Mouse (Mus musculus) lung, postnatal 0 days (tissue): ENCODE data around the gene Myl7. TPM values are rescaled to one million over a fixed set of nuclear protein-coding genes. Genes with fewer than 3 reads are reported as not detected.
"Not testable (repeated sequence)": the region's sequence is repeated elsewhere in the genome, so short reads cannot be mapped to it uniquely, and the experiment has no call there.

Experiments used
- ATAC-seq: fragments of 200-750 bp; cut with Nextera tagmentation; 2 replicates; pipeline ENCODE4 v1.8.0; 2017; ENCODE audit warnings: moderate library complexity
- DNase-seq: peaks from one replicate; pipeline ENCODE4 v3.0.0-alpha.2; 2016; ENCODE audit warnings: low spot score
- H3K27ac ChIP-seq: fragments of 300-500 bp; sonication (generic); 2 replicates; pipeline ENCODE4 v1.5.1; 2014; ENCODE audit warnings: antibody characterized with exemption, mild to moderate bottlenecking, low read length, mixed read lengths
- H3K27me3 ChIP-seq: fragments of 300-500 bp; sonication (generic); replicated peaks from 2 replicates; pipeline ENCODE4 v1.6.1; 2014; ENCODE audit warnings: low read length, mixed read lengths; ENCODE audit not compliant: insufficient read depth
- H3K36me3 ChIP-seq: fragments of 300-500 bp; sonication (generic); 2 replicates; pipeline ENCODE4 v1.6.1; 2014; ENCODE audit warnings: low read length, mixed read lengths; ENCODE audit not compliant: insufficient read depth
- H3K4me1 ChIP-seq: fragments of 300-500 bp; sonication (generic); 2 replicates; pipeline ENCODE4 v1.6.1; 2014; ENCODE audit warnings: antibody characterized with exemption, low read depth, low read length, mixed read lengths; ENCODE audit not compliant: insufficient read depth
- H3K4me2 ChIP-seq: fragments of 300-500 bp; sonication (generic); replicated peaks from 2 replicates; pipeline ENCODE4 v1.6.1; 2014; ENCODE audit warnings: low read depth, mild to moderate bottlenecking, low read length, moderate library complexity, mixed read lengths
- H3K4me3 ChIP-seq: fragments of 300-500 bp; sonication (generic); 2 replicates; pipeline ENCODE4 v1.5.1; 2014; ENCODE audit warnings: low read depth, low read length
- H3K9ac ChIP-seq: fragments of 300-500 bp; sonication (generic); replicated peaks from 2 replicates; pipeline ENCODE4 v1.6.1; 2014; ENCODE audit warnings: low read depth, mild to moderate bottlenecking
- H3K9me3 ChIP-seq: fragments of 300-500 bp; sonication (generic); 2 replicates; pipeline ENCODE4 v1.6.1; 2016; ENCODE audit warnings: low read length, mixed read lengths
- CTCF ChIP-seq: IDR thresholded peaks from 2 replicates; pipeline ENCODE4 v1.5.1; 2016; ENCODE audit warnings: antibody characterized with exemption, mild to moderate bottlenecking
- EP300 ChIP-seq: IDR thresholded peaks from 2 replicates; pipeline ENCODE4 v1.6.1; 2016; ENCODE audit warnings: antibody characterized with exemption, mild to moderate bottlenecking, control low read depth
- WGBS: fragments of 180-500 bp; shearing (Covaris S2); extraction: QIAGEN DNeasy Blood & Tissue Kit; methylation state at CpG from one replicate; pipeline ENCODE4 v1.1.7; 2014; 5-methylcytosine and 5-hydroxymethylcytosine counted together
- polyA plus RNA-seq: library from polyadenylated mRNA; unstranded; fragments of >200 nt; fragmentation: Nextera tagmentation; extraction: Ambion mirVana; gene quantifications from 2 replicates; pipeline ENCODE4 v1.2.1, GENCODE M21; 2015

Myl7 gene
- polyA plus RNA-seq, 1 experiment from 2014 or later, result 327 TPM

GRCm38 (mm10) chr11:5892810-5893368 is 5.7 kb downstream of the Myl7 start:
- no peak overlapping the region for H3K9ac ChIP-seq
- no peaks in the 10 kb centered on the region for H3K27me3 ChIP-seq
- H3K4me2 ChIP-seq, result no peak overlapping the region
- TF ChIP-seq EP300 (no peak), CTCF (no peak)
- H3K27ac ChIP-seq, result no peak overlapping the region
- no peaks in the 10 kb centered on the region for H3K9me3 ChIP-seq
- H3K4me3 ChIP-seq, result no peak overlapping the region
- DNase-seq, result no peak
- H3K36me3 ChIP-seq, result no peaks in the 10 kb centered on the region
- peaks cover 6% of the 10 kb centered on the region; the same call in 1 of the 2 replicates for H3K4me1 ChIP-seq
- ATAC-seq, result no peak
- WGBS, result 50% methylated on average over 4 of the region's 4 CpGs

GRCm38 (mm10) chr11:5892151-5892591 is 6.4 kb downstream of the Myl7 start:
- Histone ChIP-seq H3K36me3 (no peaks in the 10 kb centered on the region), H3K27ac (no peak overlapping the region), H3K27me3 (no peaks in the 10 kb centered on the region), H3K9me3 (no peaks in the 10 kb centered on the region), H3K4me3 (no peak overlapping the region), H3K4me1 (peaks cover under 1% of the 10 kb centered on the region; the same call in 1 of the 2 replicates), H3K9ac (no peak overlapping the region), H3K4me2 (no peak overlapping the region)
- no peak for TF ChIP-seq CTCF
- DNase-seq, result peak; percentile 39
- WGBS, result 13% methylated on average over 8 of the region's 8 CpGs
- peak; percentile 23; the same call in 1 of the 2 replicates for ATAC-seq

- not testable (repeated sequence) for ATAC-seq, H3K9me3 ChIP-seq, H3K4me2 ChIP-seq, H3K36me3 ChIP-seq, H3K4me3 ChIP-seq, H3K4me1 ChIP-seq, H3K27ac ChIP-seq, H3K27me3 ChIP-seq, DNase-seq, H3K9ac ChIP-seq
- WGBS, result 52% methylated on average over 4 of the region's 5 CpGs
Measured at GRCm38 (mm10) chr11:5888563-5888962, 10.0 kb downstream of the Myl7 start.

- no peaks in the 10 kb centered on the region for H3K27me3 ChIP-seq
- H3K36me3 ChIP-seq, result no peaks in the 10 kb centered on the region
- 52% methylated on average over 5 of the region's 5 CpGs for WGBS
- H3K4me3 ChIP-seq, result no peak overlapping the region
- no peaks in the 10 kb centered on the region for H3K9me3 ChIP-seq
- DNase-seq (no peak), ATAC-seq (no peak)
- TF ChIP-seq CTCF (no peak), EP300 (no peak)
- H3K9ac ChIP-seq, result no peak overlapping the region
- no peak overlapping the region for H3K27ac ChIP-seq
- no peaks in the 10 kb centered on the region for H3K4me1 ChIP-seq
- no peak overlapping the region for H3K4me2 ChIP-seq
Measured at GRCm38 (mm10) chr11:5887250-5887649, 11.3 kb downstream of the Myl7 start.

GRCm38 (mm10) chr11:5886187-5886586 is 12.4 kb downstream of the Myl7 start:
- no peak overlapping the region for H3K27ac ChIP-seq
- TF ChIP-seq EP300, result no peak
- TF ChIP-seq CTCF, result peak; percentile 94
- DNase-seq, result peak; percentile 84

GRCm38 (mm10) chr11:5882518-5882917 is 16.1 kb downstream of the Myl7 start:
- TF ChIP-seq EP300 (no peak), CTCF (no peak)
- Histone ChIP-seq H3K9ac (no peak overlapping the region), H3K4me2 (no peak overlapping the region), H3K27me3 (no peaks in the 10 kb centered on the region), H3K27ac (no peak overlapping the region), H3K4me1 (peaks cover under 1% of the 10 kb centered on the region; the same call in 1 of the 2 replicates), H3K36me3 (no peaks in the 10 kb centered on the region), H3K4me3 (no peak overlapping the region), H3K9me3 (no peaks in the 10 kb centered on the region)
- 55% methylated on average over 8 of the region's 8 CpGs for WGBS
- ATAC-seq (no peak), DNase-seq (no peak)

More at GRCm38 (mm10) chr11:5886187-5886586, 12.4 kb downstream of the Myl7 start:
- H3K4me3 ChIP-seq, result no peak overlapping the region
- H3K4me2 ChIP-seq, result no peak overlapping the region
- ATAC-seq, result peak; percentile 58; the same call in 1 of the 2 replicates
- no peaks in the 10 kb centered on the region for H3K4me1 ChIP-seq
- H3K9ac ChIP-seq, result no peak overlapping the region
- H3K36me3 ChIP-seq, result no peaks in the 10 kb centered on the region
- H3K9me3 ChIP-seq, result no peaks in the 10 kb centered on the region
- WGBS, result 14% methylated on average over 9 of the region's 9 CpGs
- no peaks in the 10 kb centered on the region for H3K27me3 ChIP-seq

- H3K4me2 ChIP-seq, result no peak overlapping the region
- WGBS, result 48% methylated on average over 5 of the region's 5 CpGs
- no peak overlapping the region for H3K9ac ChIP-seq
- peaks cover 5% of the 10 kb centered on the region; the same call in 1 of the 2 replicates for H3K4me1 ChIP-seq
- ATAC-seq, result no peak
- peak; percentile 75 for DNase-seq
- no peak overlapping the region for H3K4me3 ChIP-seq
- H3K9me3 ChIP-seq, result no peaks in the 10 kb centered on the region
- H3K27me3 ChIP-seq, result no peaks in the 10 kb centered on the region
- no peak for TF ChIP-seq EP300
- peak; percentile 78 for TF ChIP-seq CTCF
- H3K27ac ChIP-seq, result no peak overlapping the region
- no peaks in the 10 kb centered on the region for H3K36me3 ChIP-seq
Measured at GRCm38 (mm10) chr11:5879905-5880304, 18.7 kb downstream of the Myl7 start.
